Mouse (Mus musculus): ENCODE data around the gene Lsm7.
A peak's percentile ranks its signal among the peaks of the same experiment; 100 is the strongest.
"Not testable (repeated sequence)": the region's sequence is repeated elsewhere in the genome, so short reads cannot be mapped to it uniquely, and the experiment has no call there.

Gene Lsm7

GRCm38 (mm10) chr10:80836949-80837379 is 18.0 kb downstream of the Lsm7 start:
- DNase-seq (ENCODE audit: low read depth) = no peak

GRCm38 (mm10) chr10:80835617-80836016 is 19.4 kb downstream of the Lsm7 start:
- no peak for DNase-seq (ENCODE audit: low read depth)

GRCm38 (mm10) chr10:80832818-80833217 is 22.2 kb downstream of the Lsm7 start:
- no peak for DNase-seq (ENCODE audit: low read depth)

- DNase-seq (ENCODE audit: low read depth) = peak; percentile 61
These were observed 23.9 kb downstream of the Lsm7 start for GRCm38 (mm10) chr10:80831136-80831535.

- no peak for DNase-seq (ENCODE audit: low read depth)
These were observed 25.4 kb downstream of the Lsm7 start for GRCm38 (mm10) chr10:80829359-80830278.

GRCm38 (mm10) chr10:80828587-80828986 is 26.4 kb downstream of the Lsm7 start:
- not testable (repeated sequence) for DNase-seq (ENCODE audit: low read depth)

GRCm38 (mm10) chr10:80827870-80828420 is 27.1 kb downstream of the Lsm7 start:
- no peak for DNase-seq (ENCODE audit: low read depth)

- no peak for DNase-seq (ENCODE audit: low read depth)
These were observed 27.7 kb downstream of the Lsm7 start for GRCm38 (mm10) chr10:80827063-80827869.

GRCm38 (mm10) chr10:80826151-80827062 is 28.6 kb downstream of the Lsm7 start, which contains the start of gene Oaz1:
Gene Oaz1, plus strand, starts transcription at chr10:80826656.
- peak; percentile 100 for DNase-seq (ENCODE audit: low read depth)

GRCm38 (mm10) chr10:80824827-80825226 is 30.2 kb downstream of the Lsm7 start:
- DNase-seq (ENCODE audit: low read depth) = no peak

- DNase-seq (ENCODE audit: low read depth) = peak; percentile 32
These were observed 31.0 kb downstream of the Lsm7 start for GRCm38 (mm10) chr10:80823847-80824643.

- DNase-seq (ENCODE audit: low read depth) = peak; percentile 57
These were observed 31.7 kb downstream of the Lsm7 start for GRCm38 (mm10) chr10:80823316-80823715.

GRCm38 (mm10) chr10:80822528-80822927 is 32.5 kb downstream of the Lsm7 start:
- DNase-seq (ENCODE audit: low read depth) = no peak

- peak; percentile 69 for DNase-seq (ENCODE audit: low read depth)
These were observed 33.0 kb downstream of the Lsm7 start for GRCm38 (mm10) chr10:80821991-80822390.

- DNase-seq (ENCODE audit: low read depth) = no peak
These were observed 35.6 kb downstream of the Lsm7 start for GRCm38 (mm10) chr10:80819406-80819805.

- no peak for DNase-seq (ENCODE audit: low read depth)
These were observed 36.3 kb downstream of the Lsm7 start for GRCm38 (mm10) chr10:80818599-80819281.

GRCm38 (mm10) chr10:80817955-80818354 is 37.1 kb downstream of the Lsm7 start:
- DNase-seq (ENCODE audit: low read depth) = peak; percentile 71

GRCm38 (mm10) chr10:80817164-80817563 is 37.8 kb downstream of the Lsm7 start:
- no peak for DNase-seq (ENCODE audit: low read depth)

GRCm38 (mm10) chr10:80816303-80816702 is 38.7 kb downstream of the Lsm7 start:
- DNase-seq (ENCODE audit: low read depth) = not testable (repeated sequence)

- no peak for DNase-seq (ENCODE audit: low read depth)
These were observed 40.2 kb downstream of the Lsm7 start for GRCm38 (mm10) chr10:80814800-80815199.

All from NIH3T3 (cell line).